Mouse (Mus musculus): Measurements from ENCODE around the gene Kif3c.

The Kif3c gene

DNA sequence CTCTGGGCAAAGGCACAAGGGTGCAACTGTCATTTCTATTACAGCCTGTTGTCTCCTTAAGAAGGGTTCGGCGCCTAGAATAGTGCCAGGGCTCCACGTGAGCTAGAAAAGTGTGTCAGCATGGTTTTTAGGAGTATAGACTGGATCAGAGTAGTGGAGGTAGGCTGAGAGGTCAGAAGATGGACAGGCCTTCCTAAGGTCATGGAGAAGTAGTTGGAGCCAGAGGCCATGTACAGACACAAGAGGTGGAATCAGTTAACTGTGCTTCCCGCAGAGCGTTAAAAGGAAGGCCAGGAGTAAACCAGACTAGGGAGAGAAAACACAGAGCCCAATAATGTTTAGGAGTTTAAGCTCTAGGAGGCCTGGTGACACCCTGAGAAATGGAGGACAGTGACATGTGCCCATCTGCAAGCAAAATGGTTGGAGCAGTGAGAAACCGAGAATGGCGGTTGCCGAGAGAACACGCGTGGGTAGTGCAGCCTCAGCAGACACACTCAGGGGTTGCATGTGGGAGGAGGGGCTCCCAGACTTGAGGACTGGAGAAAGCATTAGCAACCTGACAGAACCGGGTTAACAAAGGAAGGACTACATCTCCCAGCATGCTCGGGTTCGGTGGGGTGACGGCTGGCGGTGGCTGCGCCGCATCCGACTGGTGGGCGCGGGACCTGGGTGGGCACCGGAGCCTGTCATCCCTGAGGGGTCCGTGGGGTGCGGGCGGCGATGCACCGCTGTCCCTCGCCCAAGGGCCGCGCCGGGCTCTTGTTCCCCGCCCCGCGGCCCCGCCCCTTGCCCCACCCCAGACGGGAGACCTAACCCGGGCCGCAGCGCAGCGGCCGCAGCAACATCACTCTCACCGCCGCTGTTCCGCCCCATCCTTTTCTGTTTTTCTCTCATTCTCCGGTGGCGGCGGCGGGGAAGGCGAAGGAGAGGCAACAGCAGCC, at the start of gene Kif3c:
Gene Kif3c (plus strand): TSS at position 625 of the 941 bp plus-strand sequence.
- peak; percentile 54 to 60 for DNase-seq (ENCODE audit: low spot score in 2 of 2)

GRCm38 (mm10) chr12:3316083-3316482, 48.8 kb upstream of the Kif3c start:
- DNase-seq (ENCODE audit: low spot score in 2 of 2): no peak

- no peak for DNase-seq (ENCODE audit: low spot score in 2 of 2)
Measured at GRCm38 (mm10) chr12:3316937-3317336, 48.0 kb upstream of the Kif3c start.

GRCm38 (mm10) chr12:3319377-3319776, 45.6 kb upstream of the Kif3c start:
- DNase-seq (ENCODE audit: low spot score in 2 of 2): peak in 1 of 2 experiments; percentile 26

GRCm38 (mm10) chr12:3323241-3323640, 41.7 kb upstream of the Kif3c start:
- DNase-seq (ENCODE audit: low spot score in 2 of 2): no peak

DNA sequence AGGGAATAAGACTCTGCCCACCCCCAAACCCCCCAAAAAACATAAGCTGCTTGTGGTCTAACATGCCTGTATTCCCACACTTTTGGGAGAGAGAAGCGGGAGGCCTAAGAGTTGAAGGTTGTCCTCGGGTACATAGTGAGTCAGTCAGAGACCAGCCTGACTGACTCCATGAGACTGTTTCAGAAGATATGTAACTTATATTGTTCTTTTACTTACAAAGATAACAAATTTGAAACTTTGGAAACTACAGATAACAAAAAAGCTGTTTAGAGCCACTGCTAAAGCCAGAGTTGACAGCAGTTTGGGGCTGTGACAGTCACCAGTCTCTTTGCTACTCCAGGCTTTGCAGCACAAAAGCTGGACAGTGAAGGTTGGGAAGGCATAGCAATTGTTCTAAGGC, 39.7 kb upstream of the Kif3c start:
- no peak for DNase-seq (ENCODE audit: low spot score in 2 of 2)

DNA sequence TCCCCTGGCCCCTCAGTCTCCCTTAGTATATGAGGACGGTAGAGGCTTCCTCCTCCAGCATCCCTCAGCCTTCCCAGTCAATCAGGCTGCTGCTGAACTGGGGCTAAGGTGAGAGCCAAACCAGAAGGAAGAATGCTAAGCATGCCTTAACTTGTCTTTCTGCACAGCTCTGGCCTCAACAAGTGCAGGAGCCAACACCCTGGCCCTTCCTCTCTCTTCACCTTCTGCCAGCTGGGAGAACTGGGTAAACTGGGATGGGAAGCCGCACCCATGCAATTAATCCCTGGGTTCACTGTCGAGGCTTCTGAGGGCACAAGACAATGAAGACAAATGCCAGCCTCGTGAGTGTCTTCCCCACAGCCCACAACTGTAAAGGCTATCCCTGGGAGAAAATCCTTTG, 35.3 kb upstream of the Kif3c start:
- no peak for DNase-seq (ENCODE audit: low spot score in 2 of 2)

- no peak for DNase-seq (ENCODE audit: low spot score in 2 of 2)
Measured at GRCm38 (mm10) chr12:3338931-3339330, 26.0 kb upstream of the Kif3c start.

DNA sequence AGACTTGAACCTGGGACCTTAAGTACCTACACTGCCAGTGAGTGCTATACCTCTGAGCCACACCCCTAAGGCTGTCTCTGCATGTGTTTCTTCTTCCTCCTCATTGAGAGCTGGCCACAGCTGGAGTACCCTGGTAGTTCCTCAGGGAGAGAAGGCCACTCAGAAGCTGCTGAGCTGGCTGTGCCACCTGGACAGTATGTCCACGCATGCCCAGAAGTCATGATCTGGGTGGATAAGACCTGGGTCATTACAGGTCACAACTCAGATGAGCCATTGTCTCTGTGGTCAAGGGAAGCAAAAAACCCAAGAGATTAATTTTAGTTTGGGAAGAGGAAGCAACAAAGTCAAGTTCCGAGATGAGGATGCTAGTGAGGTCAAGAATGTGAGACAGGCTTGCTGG, 20.8 kb upstream of the Kif3c start:
- no peak for DNase-seq (ENCODE audit: low spot score in 2 of 2)

DNA sequence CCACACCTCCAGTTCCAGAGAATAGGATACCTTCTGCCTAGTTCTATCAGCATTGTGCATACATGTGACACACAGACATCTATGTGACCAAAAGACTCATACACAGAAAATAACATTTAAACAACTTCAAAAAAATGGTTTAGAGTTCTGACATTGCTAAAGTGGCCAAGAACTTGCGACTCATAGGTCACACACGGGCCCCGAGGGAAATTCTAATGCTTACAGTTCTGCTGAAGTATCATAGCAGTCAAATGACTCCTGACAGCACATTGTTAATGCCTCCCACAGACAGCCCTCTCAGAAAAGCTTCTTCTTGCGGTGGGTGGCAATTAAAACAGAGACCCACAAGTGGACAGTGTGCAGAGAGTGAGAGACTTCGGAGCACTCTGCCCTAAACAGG, 19.9 kb upstream of the Kif3c start:
- no peak for DNase-seq (ENCODE audit: low spot score in 2 of 2)

DNA sequence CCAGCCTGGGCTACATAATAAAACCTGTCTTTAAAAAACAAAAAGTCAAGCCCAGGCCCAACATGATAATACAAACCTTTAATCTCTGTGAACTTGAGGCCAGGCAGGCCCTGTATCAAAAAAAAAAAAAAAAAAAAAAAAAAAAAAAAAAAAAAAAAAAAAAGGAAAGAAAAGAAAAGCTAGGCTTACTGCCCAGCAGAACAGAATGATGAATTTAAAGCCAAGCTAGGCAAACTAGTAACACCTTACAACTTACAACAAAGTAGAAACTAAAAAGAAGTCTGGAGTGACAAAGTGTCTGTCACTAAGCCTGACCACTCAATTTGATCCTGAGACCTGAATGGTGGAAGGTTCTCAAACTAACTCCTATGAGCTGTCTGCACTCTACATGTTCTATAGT, 17.2 kb upstream of the Kif3c start:
- no peak for DNase-seq (ENCODE audit: low spot score in 2 of 2)

- no peak for DNase-seq (ENCODE audit: low spot score in 2 of 2)
Measured at GRCm38 (mm10) chr12:3349387-3349786, 15.5 kb upstream of the Kif3c start.

DNA sequence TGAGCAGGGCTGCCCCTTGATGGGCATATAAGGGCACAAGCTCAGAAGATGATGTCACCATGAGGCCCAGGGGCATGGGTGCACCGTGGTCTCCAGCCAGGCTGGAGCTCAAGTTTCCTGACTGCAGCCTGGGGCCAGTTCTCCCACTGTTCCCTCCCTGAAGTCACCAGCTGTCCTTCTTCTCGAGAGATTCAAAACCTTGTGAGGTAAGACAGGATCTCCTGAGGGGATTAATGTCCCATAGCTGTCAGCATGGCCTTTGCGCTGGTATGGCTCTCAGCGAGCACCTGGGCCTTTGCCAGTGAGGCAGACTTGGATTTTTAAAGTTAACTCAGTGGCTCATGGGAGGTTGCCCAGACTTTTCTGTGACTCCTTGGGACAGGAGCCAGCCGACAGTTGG, 14.8 kb upstream of the Kif3c start:
- DNase-seq (ENCODE audit: low spot score in 2 of 2): no peak

DNA sequence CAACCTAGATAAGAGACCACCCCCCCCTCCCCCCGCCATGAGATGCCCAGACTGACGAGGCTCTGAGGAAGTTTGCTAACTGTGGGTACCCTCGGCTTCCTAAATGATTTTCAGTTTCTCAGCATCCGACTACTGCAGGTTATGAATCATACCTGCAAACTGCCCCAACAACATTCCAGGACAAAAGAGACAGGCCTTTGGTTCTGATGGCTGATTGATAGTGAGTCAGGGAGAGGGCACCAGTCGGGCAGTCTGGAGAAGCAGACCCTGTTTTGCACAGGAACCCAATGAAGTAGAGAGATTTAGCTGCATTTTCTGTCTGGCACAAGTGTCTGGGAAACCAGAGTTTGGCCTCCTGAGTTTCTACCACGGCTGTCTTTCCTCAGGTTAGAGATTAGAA, 12.7 kb upstream of the Kif3c start:
- DNase-seq (ENCODE audit: low spot score in 2 of 2): no peak

DNA sequence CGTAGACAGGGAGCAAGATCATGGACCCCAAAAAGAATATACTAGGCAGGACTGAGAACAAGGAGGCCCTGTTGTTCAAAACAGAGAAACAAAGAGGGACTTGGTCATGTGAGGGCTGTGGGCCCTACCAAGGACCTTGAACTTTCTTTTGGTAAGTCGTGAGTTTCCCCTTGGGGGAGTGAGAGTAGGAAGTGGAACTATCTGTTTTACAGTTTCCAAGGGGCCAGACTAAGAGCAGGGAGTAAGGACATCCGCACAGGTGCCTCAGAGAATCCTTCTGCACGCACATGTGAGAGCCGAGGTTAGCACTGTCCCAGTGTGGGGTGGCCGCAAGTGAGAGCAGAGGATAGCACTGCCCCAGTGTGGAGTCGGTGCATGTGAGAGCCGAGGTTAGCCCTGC, 9.9 kb upstream of the Kif3c start:
- no peak for DNase-seq (ENCODE audit: low spot score in 2 of 2)

GRCm38 (mm10) chr12:3356824-3357223, 8.1 kb upstream of the Kif3c start:
- peak in 1 of 2 experiments; percentile 33 for DNase-seq (ENCODE audit: low spot score in 2 of 2)

DNA sequence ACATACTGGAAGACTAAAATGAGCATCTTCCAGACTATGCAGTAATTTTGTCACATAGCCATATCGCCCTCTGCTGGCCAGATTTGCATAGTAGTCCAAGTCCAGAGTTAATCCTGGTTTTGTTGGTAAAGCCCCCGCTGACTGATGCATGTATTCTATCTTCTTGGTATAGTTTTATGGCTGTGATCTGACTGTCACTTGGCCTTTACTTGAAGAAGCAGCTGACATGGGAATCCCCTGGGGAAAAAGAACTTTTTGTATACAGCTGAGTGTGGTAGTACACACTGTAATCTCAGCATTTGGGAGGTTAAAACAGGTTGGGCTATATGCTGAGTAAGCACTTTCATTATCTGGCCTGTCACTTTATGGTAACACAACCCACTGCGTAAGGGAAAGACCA, 5.6 kb upstream of the Kif3c start:
- DNase-seq (ENCODE audit: low spot score in 2 of 2): peak; percentile 74 to 88

DNA sequence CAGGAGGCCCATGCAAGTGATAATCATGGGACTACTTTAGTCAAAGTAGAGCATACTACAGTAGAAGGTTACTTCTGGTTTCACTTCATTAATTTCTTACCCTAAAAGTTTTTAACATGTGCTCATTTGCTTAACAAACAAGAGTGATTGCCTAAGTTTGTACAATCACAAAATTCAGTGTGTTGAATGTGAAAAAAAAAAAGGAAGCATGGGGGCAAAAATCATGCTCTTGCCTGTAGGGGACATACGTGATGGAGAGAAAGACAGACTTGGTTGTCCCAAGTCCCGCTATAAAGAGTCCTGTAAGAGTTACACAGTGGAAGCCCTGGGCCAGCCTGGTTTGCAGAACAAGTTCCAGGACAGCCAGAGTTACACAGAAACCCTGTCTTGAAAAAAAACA, 4.9 kb upstream of the Kif3c start:
- DNase-seq (ENCODE audit: low spot score in 2 of 2): no peak

DNA sequence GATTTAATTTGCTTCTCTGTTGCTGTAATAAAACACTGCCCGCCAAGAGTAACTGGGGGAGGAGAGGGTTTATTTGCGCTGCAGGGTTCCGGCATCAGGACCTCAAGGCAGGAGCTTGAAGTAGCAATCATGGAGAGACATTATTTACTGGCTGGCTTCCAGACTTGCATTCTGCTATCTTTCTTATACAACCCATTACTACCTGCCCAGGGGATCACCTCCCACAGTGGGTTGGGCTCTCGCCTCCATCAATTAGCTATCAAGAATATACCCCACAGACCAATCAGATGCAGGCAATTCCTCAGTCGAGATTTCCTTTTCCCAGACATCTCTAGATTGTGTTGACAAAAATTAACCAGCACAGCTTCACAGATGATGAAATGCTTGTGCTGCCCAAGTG, 856 bp upstream of the Kif3c start:
- no peak for DNase-seq (ENCODE audit: low spot score in 2 of 2)

DNA sequence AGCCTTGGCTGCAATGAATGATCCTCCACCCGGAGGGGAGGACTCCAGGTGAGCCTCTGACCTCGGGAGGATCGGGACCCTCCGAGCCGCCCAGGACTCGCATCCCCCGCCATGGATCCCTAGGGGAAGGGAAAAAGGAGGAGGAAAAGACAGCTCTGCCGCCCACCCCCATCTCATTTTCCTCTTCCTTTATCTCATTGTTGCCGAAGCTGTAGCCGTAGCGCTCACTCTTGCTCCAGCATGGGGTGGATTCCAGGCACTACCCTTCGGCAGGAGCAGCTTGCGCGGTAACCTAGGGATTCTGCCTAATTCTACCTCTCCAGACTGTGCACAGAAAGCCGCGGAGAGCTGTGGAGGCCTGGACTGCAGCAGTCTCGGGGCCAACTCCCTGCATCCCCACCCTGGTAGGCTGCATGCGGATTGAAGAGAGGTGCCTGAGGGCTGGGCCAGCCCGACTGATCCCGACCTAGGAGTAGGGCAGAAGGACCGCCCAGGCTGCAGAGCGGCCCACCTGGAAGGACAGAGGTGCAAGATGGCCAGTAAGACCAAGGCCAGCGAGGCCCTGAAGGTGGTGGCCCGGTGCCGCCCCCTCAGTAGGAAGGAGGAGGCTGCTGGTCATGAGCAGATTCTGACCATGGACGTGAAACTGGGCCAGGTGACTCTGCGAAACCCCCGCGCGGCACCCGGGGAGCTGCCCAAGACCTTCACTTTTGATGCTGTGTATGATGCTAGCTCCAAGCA, 687 bp downstream of the Kif3c start:
- peak in 1 of 2 experiments; percentile 20 for DNase-seq (ENCODE audit: low spot score in 2 of 2)

- no peak for DNase-seq (ENCODE audit: low spot score in 2 of 2)
Measured at GRCm38 (mm10) chr12:3366190-3366956, 1.4 kb downstream of the Kif3c start.

DNA sequence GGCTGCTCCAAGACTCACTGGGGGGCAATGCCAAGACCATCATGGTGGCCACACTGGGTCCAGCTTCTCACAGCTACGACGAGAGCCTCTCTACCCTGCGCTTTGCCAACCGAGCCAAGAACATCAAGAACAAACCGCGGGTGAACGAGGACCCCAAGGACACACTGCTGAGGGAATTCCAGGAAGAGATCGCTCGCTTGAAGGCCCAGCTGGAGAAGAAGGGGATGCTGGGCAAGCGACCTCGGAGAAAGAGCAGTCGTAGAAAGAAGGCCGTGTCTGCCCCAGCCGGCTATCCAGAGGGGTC, 2.0 kb downstream of the Kif3c start:
- no peak for DNase-seq (ENCODE audit: low spot score in 2 of 2)
